Mouse (Mus musculus) ES-Bruce4 (cell line): Measurements from ENCODE around the gene Slc22a23.

Experiments used
- CTCF ChIP-seq: IDR thresholded peaks from one replicate; pipeline ENCODE4 v1.8.1; 2011; ENCODE audit warnings: low read depth, low read length
- POLR2A ChIP-seq: IDR thresholded peaks from one replicate; pipeline ENCODE4 v1.8.1; 2011; ENCODE audit warnings: low read length; ENCODE audit not compliant: insufficient read depth

- no peak for TF ChIP-seq CTCF
- no peak for TF ChIP-seq POLR2A
Observed at GRCm38 (mm10) chr13:34218776-34219175, 126.2 kb downstream of the Slc22a23 start.
